Mouse (Mus musculus): ENCODE measurements around the gene Ccm2. TPM values are rescaled to one million over a fixed set of nuclear protein-coding genes. Genes with fewer than 3 reads are reported as not detected.

Gene Ccm2
- polyA plus RNA-seq, 1 experiment from 2014 or later = 90.8 TPM

- Histone ChIP-seq H3K4me3 (ENCODE audit: low read depth, low read length) (no peak overlapping the region), H3K4me2 (ENCODE audit: low read depth, low read length, severe bottlenecking) (no peak overlapping the region), H3K36me3 (ENCODE audit: control insufficient read depth, insufficient read depth, low read length) (no peaks in the 10 kb centered on the region), H3K9ac (ENCODE audit: low read length) (no peak overlapping the region), H3K4me1 (replicated peaks; ENCODE audit: control insufficient read depth, insufficient read depth, low read length) (no peaks in the 10 kb centered on the region), H3K9me3 (ENCODE audit: control insufficient read depth, low read length) (no peaks in the 10 kb centered on the region), H3K27me3 (ENCODE audit: control insufficient read depth, insufficient read depth, low read length) (no peaks in the 10 kb centered on the region), H3K27ac (ENCODE audit: low read depth, low read length) (no peak overlapping the region)
- ATAC-seq (replicated peaks; ENCODE audit: low FRiP score) (no peak), DNase-seq (ENCODE audit: low spot score) (no peak)
- WGBS = 91% methylated on average over 6 of the region's 6 CpGs
These were observed 15.7 kb downstream of the Ccm2 start for GRCm38 (mm10) chr11:6562359-6562758.

- no peak for ATAC-seq (replicated peaks; ENCODE audit: low FRiP score)
- H3K9me3 ChIP-seq (ENCODE audit: control insufficient read depth, low read length) = no peaks in the 10 kb centered on the region
- no peaks in the 10 kb centered on the region for H3K27me3 ChIP-seq (ENCODE audit: control insufficient read depth, insufficient read depth, low read length)
- H3K4me1 ChIP-seq (replicated peaks; ENCODE audit: control insufficient read depth, insufficient read depth, low read length) = no peaks in the 10 kb centered on the region
- no peak overlapping the region for H3K4me3 ChIP-seq (ENCODE audit: low read depth, low read length)
- no peaks in the 10 kb centered on the region for H3K36me3 ChIP-seq (ENCODE audit: control insufficient read depth, insufficient read depth, low read length)
- no peak overlapping the region for H3K9ac ChIP-seq (ENCODE audit: low read length)
- 91% methylated on average over 4 of the region's 4 CpGs for WGBS
- no peak overlapping the region for H3K27ac ChIP-seq (ENCODE audit: low read depth, low read length)
- DNase-seq (ENCODE audit: low spot score) = no peak
- no peak overlapping the region for H3K4me2 ChIP-seq (ENCODE audit: low read depth, low read length, severe bottlenecking)
These were observed 16.5 kb downstream of the Ccm2 start for GRCm38 (mm10) chr11:6563201-6563600.

- WGBS = 91% methylated on average over 4 of the region's 4 CpGs
- no peaks in the 10 kb centered on the region for H3K9me3 ChIP-seq (ENCODE audit: control insufficient read depth, low read length)
- H3K27me3 ChIP-seq (ENCODE audit: control insufficient read depth, insufficient read depth, low read length) = no peaks in the 10 kb centered on the region
- no peaks in the 10 kb centered on the region for H3K36me3 ChIP-seq (ENCODE audit: control insufficient read depth, insufficient read depth, low read length)
- H3K9ac ChIP-seq (ENCODE audit: low read length) = no peak overlapping the region
- H3K4me1 ChIP-seq (replicated peaks; ENCODE audit: control insufficient read depth, insufficient read depth, low read length) = 0 out of 2 replicates have a peak, but pooled peaks cover 2% of the 10 kb centered on the region
- DNase-seq (ENCODE audit: low spot score) (no peak), ATAC-seq (replicated peaks; ENCODE audit: low FRiP score) (no peak)
- no peak overlapping the region for H3K27ac ChIP-seq (ENCODE audit: low read depth, low read length)
- H3K4me3 ChIP-seq (ENCODE audit: low read depth, low read length) = no peak overlapping the region
- no peak overlapping the region for H3K4me2 ChIP-seq (ENCODE audit: low read depth, low read length, severe bottlenecking)
These were observed 19.8 kb downstream of the Ccm2 start for GRCm38 (mm10) chr11:6566496-6566895.

GRCm38 (mm10) chr11:6567951-6568350 is 21.3 kb downstream of the Ccm2 start:
- 86% methylated on average over 8 of the region's 8 CpGs for WGBS
- Histone ChIP-seq H3K9me3 (ENCODE audit: control insufficient read depth, low read length) (no peaks in the 10 kb centered on the region), H3K4me3 (ENCODE audit: low read depth, low read length) (no peak overlapping the region), H3K27ac (ENCODE audit: low read depth, low read length) (no peak overlapping the region), H3K36me3 (ENCODE audit: control insufficient read depth, insufficient read depth, low read length) (no peaks in the 10 kb centered on the region), H3K4me1 (replicated peaks; ENCODE audit: control insufficient read depth, insufficient read depth, low read length) (0 out of 2 replicates have a peak, but pooled peaks cover 2% of the 10 kb centered on the region), H3K27me3 (ENCODE audit: control insufficient read depth, insufficient read depth, low read length) (no peaks in the 10 kb centered on the region), H3K4me2 (ENCODE audit: low read depth, low read length, severe bottlenecking) (no peak overlapping the region), H3K9ac (ENCODE audit: low read length) (no peak overlapping the region)
- DNase-seq (ENCODE audit: low spot score) (no peak), ATAC-seq (replicated peaks; ENCODE audit: low FRiP score) (no peak)

- no peak for ATAC-seq (replicated peaks; ENCODE audit: low FRiP score)
- no peak overlapping the region for H3K4me3 ChIP-seq (ENCODE audit: low read depth, low read length)
- H3K27ac ChIP-seq (ENCODE audit: low read depth, low read length) = no peak overlapping the region
- no peaks in the 10 kb centered on the region for H3K27me3 ChIP-seq (ENCODE audit: control insufficient read depth, insufficient read depth, low read length)
- H3K36me3 ChIP-seq (ENCODE audit: control insufficient read depth, insufficient read depth, low read length) = no peaks in the 10 kb centered on the region
- DNase-seq (ENCODE audit: low spot score) = no peak
- 72% methylated on average over 11 of the region's 11 CpGs for WGBS
- H3K4me1 ChIP-seq (replicated peaks; ENCODE audit: control insufficient read depth, insufficient read depth, low read length) = 0 out of 2 replicates have a peak, but pooled peaks cover 2% of the 10 kb centered on the region
- no peak overlapping the region for H3K4me2 ChIP-seq (ENCODE audit: low read depth, low read length, severe bottlenecking)
- no peaks in the 10 kb centered on the region for H3K9me3 ChIP-seq (ENCODE audit: control insufficient read depth, low read length)
- no peak overlapping the region for H3K9ac ChIP-seq (ENCODE audit: low read length)
These were observed 22.1 kb downstream of the Ccm2 start for GRCm38 (mm10) chr11:6568584-6569409.

DNA sequence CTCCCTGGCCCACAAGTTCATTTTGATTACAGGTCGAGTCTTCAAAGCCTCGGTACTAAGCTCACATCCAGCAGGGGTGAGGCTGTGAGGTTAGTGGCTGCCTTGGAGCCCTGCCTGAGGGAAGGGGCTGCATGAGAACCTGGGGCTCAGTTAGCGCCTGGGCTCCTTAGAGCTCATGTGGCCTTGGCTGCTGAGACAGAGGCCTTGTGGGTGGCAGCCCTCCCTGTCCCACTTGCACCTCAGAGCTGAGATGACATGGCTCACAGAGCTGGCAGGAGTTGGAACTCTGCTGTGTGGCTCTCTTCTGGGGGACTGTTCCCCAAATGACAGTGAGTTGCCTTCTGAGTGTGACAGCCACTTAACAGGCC is 22.7 kb downstream of the Ccm2 start:
- Histone ChIP-seq H3K27ac (ENCODE audit: low read depth, low read length) (no peak overlapping the region), H3K4me3 (ENCODE audit: low read depth, low read length) (no peak overlapping the region), H3K4me2 (ENCODE audit: low read depth, low read length, severe bottlenecking) (no peak overlapping the region), H3K9me3 (ENCODE audit: control insufficient read depth, low read length) (no peaks in the 10 kb centered on the region), H3K4me1 (replicated peaks; ENCODE audit: control insufficient read depth, insufficient read depth, low read length) (0 out of 2 replicates have a peak, but pooled peaks cover 2% of the 10 kb centered on the region), H3K9ac (ENCODE audit: low read length) (no peak overlapping the region), H3K36me3 (ENCODE audit: control insufficient read depth, insufficient read depth, low read length) (no peaks in the 10 kb centered on the region), H3K27me3 (ENCODE audit: control insufficient read depth, insufficient read depth, low read length) (no peaks in the 10 kb centered on the region)
- DNase-seq (ENCODE audit: low spot score) (no peak), ATAC-seq (replicated peaks; ENCODE audit: low FRiP score) (no peak)
- WGBS = 50% methylated on average over 3 of the region's 3 CpGs

DNA sequence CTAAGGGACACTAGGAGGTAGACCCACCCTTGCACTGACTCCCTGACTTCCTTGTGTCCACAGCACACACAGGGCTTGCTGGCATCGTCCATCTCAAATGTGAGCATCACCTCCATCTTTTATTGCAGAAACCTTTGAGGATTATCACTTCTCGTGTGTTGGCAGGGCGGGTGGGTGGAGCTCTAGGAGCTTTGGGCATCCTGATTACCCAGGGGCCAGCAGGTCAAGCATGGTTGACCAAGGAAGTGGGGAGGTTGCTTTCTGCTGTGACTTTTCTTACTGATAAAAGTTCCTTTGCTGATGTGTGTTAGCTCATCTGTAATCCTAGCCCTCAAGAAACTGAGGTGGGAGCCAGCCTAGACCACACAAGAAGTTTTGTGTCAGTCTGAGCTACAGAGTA is 29.5 kb downstream of the Ccm2 start:
- H3K36me3 ChIP-seq (ENCODE audit: control insufficient read depth, insufficient read depth, low read length) = no peaks in the 10 kb centered on the region; the same call in 1 of the 2 replicates
- WGBS = 86% methylated on average over 3 of the region's 3 CpGs

DNA sequence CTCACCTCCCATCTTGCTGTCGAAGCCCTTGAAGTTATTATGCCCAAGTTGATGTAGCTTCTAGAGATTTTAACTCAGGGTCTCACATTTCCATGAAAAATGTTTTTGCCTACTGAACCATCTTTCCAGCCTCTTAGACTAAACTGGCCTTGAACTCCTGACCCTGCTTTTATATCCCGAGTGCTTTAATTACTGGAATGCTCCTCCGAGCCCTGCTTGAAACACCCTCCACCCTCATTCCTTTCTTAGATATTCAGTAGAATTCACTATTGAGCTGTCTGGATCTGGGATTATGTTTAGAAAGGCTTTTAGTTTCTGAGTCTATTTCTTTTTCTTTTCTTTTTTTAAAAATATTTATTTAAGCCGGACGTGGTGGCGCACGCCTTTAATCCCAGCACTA is 32.7 kb downstream of the Ccm2 start:
- H3K27me3 ChIP-seq (ENCODE audit: control insufficient read depth, insufficient read depth, low read length) = no peaks in the 10 kb centered on the region
- no peak overlapping the region for H3K9ac ChIP-seq (ENCODE audit: low read length)
- H3K27ac ChIP-seq (ENCODE audit: low read depth, low read length) = no peak overlapping the region
- H3K9me3 ChIP-seq (ENCODE audit: control insufficient read depth, low read length) = no peaks in the 10 kb centered on the region
- DNase-seq (ENCODE audit: low spot score) (no peak), ATAC-seq (replicated peaks; ENCODE audit: low FRiP score) (no peak)
- no peaks in the 10 kb centered on the region; the same call in 1 of the 2 replicates for H3K36me3 ChIP-seq (ENCODE audit: control insufficient read depth, insufficient read depth, low read length)
- no peak overlapping the region for H3K4me2 ChIP-seq (ENCODE audit: low read depth, low read length, severe bottlenecking)
- H3K4me3 ChIP-seq (ENCODE audit: low read depth, low read length) = no peak overlapping the region
- no peaks in the 10 kb centered on the region for H3K4me1 ChIP-seq (replicated peaks; ENCODE audit: control insufficient read depth, insufficient read depth, low read length)
- WGBS = 91% methylated on average over 7 of the region's 7 CpGs

More for the DNA sequence above, 29.5 kb downstream of the Ccm2 start:
- Histone ChIP-seq H3K4me2 (ENCODE audit: low read depth, low read length, severe bottlenecking) (no peak overlapping the region), H3K9ac (ENCODE audit: low read length) (no peak overlapping the region), H3K27ac (ENCODE audit: low read depth, low read length) (no peak overlapping the region), H3K4me3 (ENCODE audit: low read depth, low read length) (no peak overlapping the region), H3K4me1 (replicated peaks; ENCODE audit: control insufficient read depth, insufficient read depth, low read length) (no peaks in the 10 kb centered on the region), H3K27me3 (ENCODE audit: control insufficient read depth, insufficient read depth, low read length) (no peaks in the 10 kb centered on the region), H3K9me3 (ENCODE audit: control insufficient read depth, low read length) (no peaks in the 10 kb centered on the region)
- no peak for ATAC-seq (replicated peaks; ENCODE audit: low FRiP score)
- no peak for DNase-seq (ENCODE audit: low spot score)
